Mouse (Mus musculus) forebrain, embryonic 11.5 days (tissue): ENCODE measurements around the gene Rgs9. TPM values are rescaled to one million over a fixed set of nuclear protein-coding genes. Genes with fewer than 3 reads are reported as not detected.
A peak's percentile ranks its signal among the peaks of the same experiment; 100 is the strongest.

Source experiments
- ATAC-seq: fragments of 200-750 bp; cut with Nextera tagmentation; replicated peaks from 2 replicates; pipeline ENCODE4 v1.8.0; 2017; ENCODE audit warnings: moderate TSS enrichment; ENCODE audit not compliant: low FRiP score
- DNase-seq: peaks from one replicate; pipeline ENCODE4 v3.0.0-alpha.2; 2017; ENCODE audit warnings: low spot score
- H3K27ac ChIP-seq: fragments of 300-500 bp; sonication (generic); 2 replicates; pipeline ENCODE4 v1.5.1; 2014; ENCODE audit warnings: low read depth, low read length
- H3K27me3 ChIP-seq: fragments of 300-500 bp; sonication (generic); 2 replicates; pipeline ENCODE4 v1.6.1; 2014; ENCODE audit warnings: mild to moderate bottlenecking, low read length, mixed read lengths; ENCODE audit not compliant: control insufficient read depth, insufficient read depth
- H3K36me3 ChIP-seq: fragments of 300-500 bp; sonication (generic); 2 replicates; pipeline ENCODE4 v1.6.1; 2014; ENCODE audit warnings: mild to moderate bottlenecking, low read length, moderate library complexity, mixed read lengths; ENCODE audit not compliant: control insufficient read depth, insufficient read depth
- H3K4me1 ChIP-seq: fragments of 300-500 bp; sonication (generic); replicated peaks from 2 replicates; pipeline ENCODE4 v1.6.1; 2014; ENCODE audit warnings: low read length, mixed read lengths; ENCODE audit not compliant: control insufficient read depth, insufficient read depth
- H3K4me2 ChIP-seq: fragments of 300-500 bp; sonication (generic); 2 replicates; pipeline ENCODE4 v1.6.1; 2014; ENCODE audit warnings: low read depth, mild to moderate bottlenecking, low read length, moderate library complexity, mixed read lengths; ENCODE audit not compliant: severe bottlenecking
- H3K4me3 ChIP-seq: fragments of 300-500 bp; sonication (generic); 2 replicates; pipeline ENCODE4 v1.5.1; 2014; ENCODE audit warnings: low read depth, low read length
- H3K9ac ChIP-seq: fragments of 300-500 bp; sonication (generic); 2 replicates; pipeline ENCODE4 v1.6.1; 2014; ENCODE audit warnings: low read length
- H3K9me3 ChIP-seq: fragments of 300-500 bp; sonication (generic); 2 replicates; pipeline ENCODE4 v1.6.1; 2016; ENCODE audit warnings: low read length, mixed read lengths; ENCODE audit not compliant: control insufficient read depth
- WGBS: fragments of 180-500 bp; shearing (Covaris S2); extraction: QIAGEN DNeasy Blood & Tissue Kit; methylation state at CpG from one replicate; pipeline ENCODE4 v1.1.7; 2014; 5-methylcytosine and 5-hydroxymethylcytosine counted together
- polyA plus RNA-seq: library from polyadenylated mRNA; unstranded; fragments of >200 nt; fragmentation: Nextera tagmentation; extraction: Ambion mirVana; gene quantifications from 2 replicates; pipeline ENCODE4 v1.2.1, GENCODE M21; 2014

Rgs9 gene
- polyA plus RNA-seq, 1 experiment from 2014 or later = 1.4 TPM

DNA sequence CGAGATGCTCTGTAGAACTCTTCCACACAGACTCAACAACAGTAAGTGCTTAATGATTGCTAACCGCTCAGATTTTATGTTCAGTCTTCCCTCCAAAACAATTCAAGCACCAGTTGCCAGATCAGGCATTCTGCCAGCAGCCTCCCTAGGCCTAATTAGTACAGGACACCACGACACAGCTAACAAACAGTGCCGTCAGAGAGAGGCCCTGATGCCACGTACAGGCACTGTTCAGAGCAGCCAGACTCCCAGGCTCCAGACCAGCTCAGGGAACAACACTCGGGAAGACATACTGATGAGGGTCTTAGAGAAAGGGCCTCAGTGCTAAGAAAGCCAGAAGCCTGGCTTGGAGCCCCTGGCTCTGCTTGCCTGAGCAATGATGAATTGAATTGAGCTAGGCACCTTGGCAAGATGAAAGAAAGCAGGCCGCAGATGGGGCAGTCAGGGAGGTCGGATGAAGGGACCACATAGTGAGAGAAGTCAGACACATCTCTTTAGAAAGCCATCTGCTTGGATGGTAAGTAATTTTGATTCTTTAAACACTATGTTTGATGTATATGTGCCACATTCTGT lies 22.5 kb upstream of the Rgs9 start:
- no peak overlapping the region for H3K4me3 ChIP-seq
- H3K27me3 ChIP-seq = no peaks in the 10 kb centered on the region
- peak; percentile 84; the same call in 1 of the 2 replicates for ATAC-seq
- peak overlapping the region; percentile 33; the same call in 1 of the 2 replicates for H3K27ac ChIP-seq
- no peak overlapping the region for H3K9ac ChIP-seq
- peak; percentile 59 for DNase-seq
- H3K4me2 ChIP-seq = no peak overlapping the region
- H3K9me3 ChIP-seq = no peaks in the 10 kb centered on the region; the same call in 1 of the 2 replicates
- no peaks in the 10 kb centered on the region for H3K36me3 ChIP-seq
- 43% methylated on average over 8 of the region's 8 CpGs for WGBS
- no peaks in the 10 kb centered on the region for H3K4me1 ChIP-seq

DNA sequence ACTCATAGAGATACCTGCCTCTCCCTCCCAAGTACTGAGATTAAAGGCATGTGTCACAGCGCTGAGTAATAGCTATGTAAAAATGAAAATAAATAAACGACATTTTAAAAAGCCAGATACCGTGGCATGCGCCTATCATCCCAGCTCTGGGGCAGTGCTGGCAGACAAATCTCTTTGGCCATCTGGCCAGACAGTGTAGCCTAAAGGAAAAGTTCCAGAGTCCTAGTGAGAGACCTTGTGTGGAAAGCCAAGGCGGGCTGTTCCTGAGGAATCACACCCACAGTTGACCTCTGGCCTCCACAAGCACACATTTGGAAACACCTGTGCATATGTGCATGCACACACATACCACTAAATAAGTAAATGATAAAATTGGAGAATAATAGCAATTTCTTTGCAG lies 22.0 kb upstream of the Rgs9 start:
- WGBS = 87% methylated on average over 5 of the region's 5 CpGs
- no peak overlapping the region for H3K4me2 ChIP-seq
- H3K9me3 ChIP-seq = no peaks in the 10 kb centered on the region; the same call in 1 of the 2 replicates
- ATAC-seq (no peak), DNase-seq (no peak)
- no peak overlapping the region for H3K9ac ChIP-seq
- no peaks in the 10 kb centered on the region for H3K27me3 ChIP-seq
- H3K27ac ChIP-seq = 0 out of 2 replicates have a peak overlapping the region, but pooled peaks have one; percentile 33
- H3K4me3 ChIP-seq = no peak overlapping the region
- no peaks in the 10 kb centered on the region for H3K4me1 ChIP-seq
- no peaks in the 10 kb centered on the region for H3K36me3 ChIP-seq

GRCm38 (mm10) chr11:109319471-109319870 lies 21.5 kb upstream of the Rgs9 start:
- Histone ChIP-seq H3K27ac (0 out of 2 replicates have a peak overlapping the region, but pooled peaks have one; percentile 33), H3K9me3 (no peaks in the 10 kb centered on the region; the same call in 1 of the 2 replicates), H3K4me1 (no peaks in the 10 kb centered on the region), H3K4me2 (no peak overlapping the region), H3K36me3 (no peaks in the 10 kb centered on the region), H3K27me3 (no peaks in the 10 kb centered on the region), H3K4me3 (no peak overlapping the region), H3K9ac (no peak overlapping the region)
- ATAC-seq = no peak
- DNase-seq = no peak
- 87% methylated on average over 4 of the region's 4 CpGs for WGBS

GRCm38 (mm10) chr11:109316921-109317320 lies 19.0 kb upstream of the Rgs9 start:
- Histone ChIP-seq H3K4me1 (no peaks in the 10 kb centered on the region; the same call in 1 of the 2 replicates), H3K27me3 (no peaks in the 10 kb centered on the region), H3K4me2 (no peak overlapping the region), H3K9me3 (no peaks in the 10 kb centered on the region; the same call in 1 of the 2 replicates), H3K36me3 (no peaks in the 10 kb centered on the region), H3K4me3 (no peak overlapping the region), H3K9ac (no peak overlapping the region), H3K27ac (no peak overlapping the region)
- WGBS = 43% methylated on average over 4 of the region's 4 CpGs
- no peak for ATAC-seq
- DNase-seq = no peak

- DNase-seq (peak; percentile 78), ATAC-seq (peak; percentile 94)
- H3K36me3 ChIP-seq = no peaks in the 10 kb centered on the region
- H3K9ac ChIP-seq = peak overlapping the region; percentile 85
- no peaks in the 10 kb centered on the region for H3K9me3 ChIP-seq
- WGBS = 13% methylated on average over 20 of the region's 20 CpGs
- peak overlapping the region; percentile 54 for H3K4me3 ChIP-seq
- no peak overlapping the region for H3K27ac ChIP-seq
- peak overlapping the region; percentile 67 for H3K4me2 ChIP-seq
- no peaks in the 10 kb centered on the region; the same call in 1 of the 2 replicates for H3K4me1 ChIP-seq
- no peaks in the 10 kb centered on the region for H3K27me3 ChIP-seq
These were observed 14.1 kb upstream of the Rgs9 start for GRCm38 (mm10) chr11:109311885-109312605.

DNA sequence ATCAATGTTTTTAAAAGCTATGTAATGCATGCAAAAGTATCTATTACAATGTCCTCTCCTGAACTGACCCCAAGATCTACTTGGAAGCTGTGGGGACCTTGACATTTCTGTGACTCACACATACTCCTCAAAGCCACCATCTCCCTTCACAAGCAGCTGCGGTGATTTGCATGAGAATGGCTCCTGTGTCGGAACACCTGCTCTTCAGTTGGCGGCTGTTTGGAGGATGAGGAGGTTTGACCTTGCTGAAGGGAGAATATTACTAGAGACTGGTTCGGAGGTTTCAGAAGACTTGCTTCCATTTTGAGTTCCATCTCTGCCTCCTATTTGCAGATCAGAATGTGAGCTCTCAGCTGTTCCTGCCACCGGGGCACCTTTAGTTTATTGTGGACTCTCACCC lies 7.8 kb upstream of the Rgs9 start:
- H3K9ac ChIP-seq = no peak overlapping the region
- 72% methylated on average over 5 of the region's 5 CpGs for WGBS
- no peak overlapping the region for H3K4me2 ChIP-seq
- H3K27me3 ChIP-seq = no peaks in the 10 kb centered on the region
- no peaks in the 10 kb centered on the region for H3K4me1 ChIP-seq
- no peak for ATAC-seq
- no peaks in the 10 kb centered on the region for H3K9me3 ChIP-seq
- H3K27ac ChIP-seq = no peak overlapping the region
- no peak overlapping the region for H3K4me3 ChIP-seq
- H3K36me3 ChIP-seq = no peaks in the 10 kb centered on the region
- DNase-seq = no peak

DNA sequence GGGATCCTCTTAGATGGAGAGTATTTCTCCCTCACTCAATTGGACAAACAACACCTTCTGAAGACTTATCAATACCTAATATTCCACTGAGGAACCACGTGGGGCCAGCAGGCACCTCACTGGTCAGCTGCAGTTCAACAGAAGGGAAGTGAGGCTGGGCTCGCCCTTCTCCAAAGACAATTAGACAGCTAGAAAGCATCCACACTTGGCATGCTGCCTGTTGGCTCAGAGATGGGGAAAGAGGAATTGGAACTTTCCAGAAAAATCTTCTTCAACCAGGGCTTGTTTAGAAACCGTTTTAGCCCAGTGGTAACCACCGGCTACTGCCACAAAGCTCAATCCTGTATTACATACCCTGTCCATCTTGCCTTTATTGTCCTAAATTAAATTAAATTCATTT lies 4.4 kb upstream of the Rgs9 start:
- DNase-seq (no peak), ATAC-seq (no peak)
- H3K4me2 ChIP-seq = no peak overlapping the region
- H3K27ac ChIP-seq = no peak overlapping the region
- H3K4me1 ChIP-seq = no peaks in the 10 kb centered on the region
- H3K4me3 ChIP-seq = no peak overlapping the region
- H3K36me3 ChIP-seq = no peaks in the 10 kb centered on the region
- 73% methylated on average over 4 of the region's 4 CpGs for WGBS
- H3K9ac ChIP-seq = no peak overlapping the region
- no peaks in the 10 kb centered on the region for H3K27me3 ChIP-seq
- H3K9me3 ChIP-seq = no peaks in the 10 kb centered on the region

GRCm38 (mm10) chr11:109297031-109297430 lies 898 bp downstream of the Rgs9 start:
- DNase-seq (no peak), ATAC-seq (no peak)
- Histone ChIP-seq H3K4me2 (no peak overlapping the region), H3K4me1 (no peaks in the 10 kb centered on the region), H3K9me3 (no peaks in the 10 kb centered on the region), H3K9ac (no peak overlapping the region), H3K27ac (no peak overlapping the region), H3K27me3 (peaks cover 2% of the 10 kb centered on the region; the same call in 1 of the 2 replicates), H3K36me3 (no peaks in the 10 kb centered on the region), H3K4me3 (no peak overlapping the region)
- 79% methylated on average over 7 of the region's 7 CpGs for WGBS
